Mouse (Mus musculus) embryo, embryonic 11.5 days (tissue): ENCODE data around the gene Crocc.

ENCODE experiments used
- DNase-seq: peaks from one replicate; pipeline ENCODE4 v3.0.0-alpha.2; 2012; ENCODE audit warnings: low read depth, low spot score

The Crocc gene

DNA sequence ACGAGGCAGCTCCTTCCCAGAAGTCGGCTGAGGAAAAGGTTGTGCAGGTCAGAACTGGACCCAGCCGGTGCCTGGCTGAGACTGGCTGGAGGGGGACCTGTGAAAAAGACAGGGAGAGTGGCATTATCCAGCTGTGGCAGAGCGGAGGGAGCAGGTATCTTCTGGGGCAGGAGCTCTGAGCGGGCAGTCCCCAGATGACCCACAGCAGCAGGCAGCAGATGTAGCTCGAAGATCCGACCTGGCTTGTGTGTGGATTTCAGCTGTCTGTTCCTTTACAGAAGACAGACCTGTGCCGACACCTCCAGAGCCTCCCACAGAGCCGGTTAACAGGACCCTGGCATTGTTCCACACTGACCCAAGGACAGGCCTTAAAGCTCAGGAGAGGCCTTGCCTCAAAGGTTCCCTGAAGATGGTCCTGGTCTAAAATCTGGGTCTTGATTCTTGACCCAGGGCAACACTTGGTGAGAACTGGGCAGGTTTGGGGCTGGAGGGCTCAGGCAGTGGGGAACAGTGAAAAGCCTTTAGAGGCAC, 7.2 kb upstream of the Crocc start:
- DNase-seq = no peak

DNA sequence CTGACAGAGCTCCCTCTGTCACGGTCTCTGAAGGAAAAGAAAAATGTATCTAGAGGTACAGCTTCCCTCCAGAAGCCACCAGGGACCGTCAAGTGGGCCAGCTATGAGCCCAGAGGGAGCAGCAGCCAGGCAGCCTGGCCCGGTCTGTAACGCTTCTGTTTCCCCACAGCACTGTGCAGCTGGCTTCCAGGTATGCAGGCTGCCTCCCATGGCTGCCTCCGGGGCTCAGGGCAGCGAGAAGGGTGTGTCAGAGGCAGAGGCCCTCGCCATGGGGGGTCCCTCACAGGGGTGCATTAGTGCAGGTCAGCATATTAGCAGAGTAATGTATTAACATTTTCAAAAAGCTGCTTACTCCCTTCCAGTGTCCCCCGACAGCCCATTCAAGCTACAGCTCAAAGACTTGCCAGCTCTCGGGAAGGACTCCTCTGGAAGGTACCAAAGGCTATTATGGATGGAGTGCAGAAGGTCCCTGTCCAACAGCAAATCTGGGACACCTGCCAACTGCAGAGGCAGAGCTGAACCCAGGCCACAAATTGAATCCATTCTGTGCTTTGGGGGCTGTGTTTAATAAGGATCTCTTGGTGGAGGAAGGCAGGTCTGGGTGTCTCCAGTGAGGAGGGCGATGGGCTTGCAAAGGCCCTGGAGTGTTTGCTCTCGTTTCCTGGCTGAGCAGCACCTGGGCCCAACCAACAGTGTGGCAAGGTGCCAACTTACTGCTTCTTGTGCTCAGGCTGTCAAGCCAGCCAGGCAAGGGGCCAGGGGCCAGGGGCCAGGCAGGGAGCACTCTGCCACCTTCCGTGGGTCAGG, 6.6 kb upstream of the Crocc start:
- DNase-seq = no peak

DNA sequence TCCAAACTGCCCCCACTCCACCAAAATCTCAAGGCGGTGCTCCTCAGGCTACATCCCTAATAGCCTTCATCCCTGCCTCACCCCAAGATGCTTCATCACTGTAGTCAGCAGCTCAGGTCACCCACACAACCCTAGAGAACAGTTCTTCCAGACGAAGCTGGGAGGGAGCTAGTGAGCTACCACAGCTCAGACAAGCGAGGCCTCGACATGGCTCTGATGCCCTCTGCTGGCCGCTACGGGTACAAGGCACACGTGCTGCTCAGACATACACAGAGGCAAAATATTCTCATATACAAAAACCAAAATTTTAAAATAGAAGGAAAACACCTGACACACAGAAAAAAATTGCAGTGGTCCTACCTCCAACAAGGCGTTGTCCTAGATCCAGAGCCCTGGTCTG, 4.8 kb upstream of the Crocc start:
- DNase-seq = peak; percentile 77

DNA sequence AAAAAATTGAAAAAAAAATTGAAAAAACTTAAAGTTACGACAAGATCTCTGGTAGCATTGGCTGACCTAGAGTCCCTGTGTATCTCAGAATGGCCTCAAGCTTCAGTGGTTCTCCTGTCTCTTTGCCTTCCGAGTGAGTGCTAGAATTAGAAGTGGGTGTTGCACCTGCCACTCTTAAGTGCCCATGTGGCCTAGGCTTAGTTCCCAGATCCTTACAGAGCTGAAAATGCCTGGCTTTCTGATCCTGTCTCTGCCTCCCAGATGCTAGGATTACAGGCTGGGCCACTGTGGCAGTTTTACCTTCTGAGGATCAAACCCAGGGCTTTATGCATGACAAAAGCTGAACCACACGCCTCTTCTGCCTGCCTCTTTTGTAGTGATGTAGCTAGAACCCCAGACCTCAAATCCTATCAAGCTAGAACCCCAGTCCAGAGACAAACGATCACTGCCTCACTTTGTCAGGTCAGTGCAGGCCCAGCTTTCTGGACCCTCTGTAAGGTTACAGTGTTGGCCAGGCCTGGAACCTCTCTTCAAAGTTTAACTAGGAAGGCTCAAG, 3.8 kb upstream of the Crocc start:
- no peak for DNase-seq

DNA sequence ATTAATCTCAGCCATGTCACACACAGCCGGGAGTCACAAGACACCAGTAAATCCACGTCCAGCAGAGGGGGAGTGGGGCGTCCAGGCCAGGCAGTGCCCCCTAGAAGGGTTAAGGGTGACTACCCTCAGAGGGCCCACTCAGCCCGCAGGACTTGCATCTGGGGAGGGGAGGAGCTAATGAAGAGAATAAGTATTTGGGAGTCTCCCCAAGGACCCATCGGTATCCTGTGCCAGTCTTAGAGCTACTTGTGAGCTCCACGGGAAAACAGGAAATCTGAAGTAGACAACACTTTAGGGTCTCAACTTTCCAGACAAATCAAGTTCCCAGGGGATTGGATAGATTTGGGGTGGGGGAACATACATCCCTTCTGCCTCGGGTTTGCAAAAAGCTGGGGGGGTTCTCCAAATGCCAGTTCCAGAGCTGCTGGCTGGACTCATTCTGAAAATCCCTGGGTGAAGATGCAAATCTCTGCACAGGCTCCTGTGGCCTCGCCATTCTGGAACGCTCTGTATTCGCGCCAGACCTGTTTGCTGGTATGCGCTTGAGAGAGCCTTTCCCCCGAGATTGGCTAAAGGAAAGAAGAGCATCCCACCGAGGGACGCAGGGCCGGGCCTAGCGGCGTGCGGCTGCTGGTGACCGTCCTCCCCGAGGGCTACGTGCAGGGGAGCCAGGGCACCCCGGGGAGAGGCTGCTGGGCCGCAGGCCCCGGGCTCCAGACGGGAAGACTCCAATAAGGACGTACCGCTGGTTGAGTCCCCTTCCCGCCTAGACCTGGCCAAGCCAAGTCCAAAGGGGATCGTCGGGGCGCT, 529 bp downstream of the Crocc start:
- no peak for DNase-seq

DNA sequence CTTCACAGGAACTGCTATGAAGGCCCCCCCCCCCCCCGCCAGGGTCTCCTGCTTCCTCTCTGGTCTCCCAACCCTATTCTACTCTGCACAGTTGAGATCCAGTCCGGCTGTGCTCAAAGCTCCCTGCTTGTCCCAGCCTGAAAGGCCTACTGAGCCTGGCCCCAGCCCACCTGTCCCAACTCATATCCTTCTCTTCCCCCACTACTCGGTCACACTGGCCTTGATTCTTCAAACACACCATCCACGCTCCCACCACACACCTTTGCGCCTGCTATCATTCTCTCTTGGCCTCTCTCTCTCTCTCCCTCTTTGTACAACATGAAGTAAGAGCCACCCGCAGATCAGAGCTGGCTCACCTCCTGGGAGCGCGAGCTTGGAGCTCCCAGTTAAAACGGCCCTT, 1.5 kb downstream of the Crocc start:
- DNase-seq = no peak

DNA sequence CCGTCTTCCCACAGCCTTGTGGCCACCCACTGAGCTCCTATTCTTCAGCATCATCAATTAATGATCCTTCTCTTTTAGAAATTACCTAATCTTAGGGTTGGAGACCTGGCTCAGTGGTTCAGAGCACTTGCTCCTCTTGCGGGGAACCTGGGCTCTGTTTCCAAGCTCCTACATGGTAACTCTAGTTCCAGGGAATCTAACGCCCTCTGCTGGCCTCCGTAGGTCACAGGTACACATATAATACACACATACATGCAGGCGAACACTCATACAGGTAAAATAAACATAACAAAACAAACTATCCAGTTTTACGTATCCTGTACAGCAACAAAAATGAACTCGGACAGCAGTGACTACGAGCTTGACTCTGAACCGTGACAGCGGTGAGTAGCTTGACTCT, 3.4 kb downstream of the Crocc start:
- DNase-seq = no peak

DNA sequence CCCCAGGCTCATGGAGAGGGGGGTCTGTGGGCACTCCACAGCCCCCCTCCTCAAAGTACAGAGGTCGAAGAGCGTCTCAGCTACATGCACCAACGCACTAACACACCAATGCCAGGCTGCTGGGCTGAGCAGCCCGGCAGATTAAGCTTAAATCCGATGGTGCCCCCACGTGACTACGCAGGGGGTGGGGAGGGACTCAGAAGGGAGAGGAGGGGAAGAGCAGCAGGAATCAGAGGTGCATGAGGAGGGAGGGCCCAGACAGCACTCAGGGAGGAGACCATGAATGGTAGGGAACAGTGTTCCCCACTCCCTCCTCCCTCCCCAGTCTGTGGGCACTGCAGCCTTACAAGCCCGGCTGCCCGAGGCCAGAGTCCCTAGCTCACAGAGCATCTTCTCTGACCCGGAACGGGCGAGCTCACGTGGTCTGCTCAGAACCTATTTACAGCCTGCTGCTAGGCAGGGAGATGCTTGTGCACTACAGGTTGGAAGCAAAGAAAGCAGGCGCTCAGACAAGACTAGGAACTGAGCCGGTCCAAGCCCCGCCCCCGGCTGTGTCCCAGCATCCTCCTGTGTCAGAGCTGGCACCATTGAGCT, 6.7 kb downstream of the Crocc start:
- DNase-seq = no peak

DNA sequence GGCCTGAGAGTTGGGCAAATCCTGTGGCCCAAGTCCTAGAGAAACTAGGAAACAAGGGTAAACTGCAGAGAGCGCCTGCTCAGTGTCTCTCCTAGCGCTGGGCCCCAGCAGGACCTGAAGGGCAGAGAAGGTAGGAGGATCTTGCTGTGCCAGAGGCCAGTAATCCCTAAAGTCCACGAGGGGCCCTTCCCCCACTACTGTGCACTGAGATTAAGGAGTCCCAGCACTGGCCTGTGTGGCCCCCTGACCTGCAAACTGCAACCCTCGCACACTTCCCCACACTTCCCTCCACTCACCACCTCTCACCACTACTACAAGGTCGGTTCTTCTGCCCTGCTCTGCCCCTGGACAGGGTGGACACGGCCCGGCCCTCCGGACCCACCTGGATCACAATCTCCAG, 7.2 kb downstream of the Crocc start:
- DNase-seq = no peak

DNA sequence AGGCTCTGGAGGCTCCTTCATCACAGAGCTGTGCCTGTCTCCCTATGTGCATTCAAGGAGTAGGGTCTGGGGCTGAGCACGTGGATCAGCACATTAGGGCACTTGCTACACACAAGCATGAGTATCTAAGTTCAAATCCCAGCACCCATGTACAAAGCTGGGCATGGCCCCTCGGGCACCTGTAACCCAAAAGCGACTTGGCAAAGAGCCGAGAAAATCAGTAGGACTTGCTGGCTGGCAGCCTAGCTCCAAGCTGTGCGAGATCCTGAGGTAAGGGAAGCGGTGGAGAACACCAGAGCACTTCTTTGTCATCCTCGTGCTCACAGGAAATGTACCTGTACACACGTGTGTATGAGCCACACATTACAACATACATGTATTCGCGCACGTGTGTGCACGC, 7.9 kb downstream of the Crocc start:
- DNase-seq = no peak

DNA sequence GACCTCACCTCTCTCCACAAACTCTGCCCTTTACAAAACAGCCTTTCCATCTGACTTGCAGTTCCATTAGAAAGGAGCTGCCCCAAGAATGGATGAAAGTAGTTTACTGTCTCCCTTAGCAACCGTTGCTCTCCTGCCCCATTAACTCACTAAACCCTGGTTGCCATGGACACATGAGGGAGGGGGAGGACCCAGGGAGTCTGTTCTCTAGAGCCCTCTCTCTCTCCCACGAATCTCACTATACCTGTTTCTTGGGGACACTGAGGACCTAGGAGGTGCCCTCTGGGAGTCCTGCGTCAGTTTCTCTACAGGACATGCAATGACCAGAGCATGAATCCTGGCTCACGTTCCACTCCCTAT, 10.9 kb downstream of the Crocc start:
- DNase-seq = no peak

DNA sequence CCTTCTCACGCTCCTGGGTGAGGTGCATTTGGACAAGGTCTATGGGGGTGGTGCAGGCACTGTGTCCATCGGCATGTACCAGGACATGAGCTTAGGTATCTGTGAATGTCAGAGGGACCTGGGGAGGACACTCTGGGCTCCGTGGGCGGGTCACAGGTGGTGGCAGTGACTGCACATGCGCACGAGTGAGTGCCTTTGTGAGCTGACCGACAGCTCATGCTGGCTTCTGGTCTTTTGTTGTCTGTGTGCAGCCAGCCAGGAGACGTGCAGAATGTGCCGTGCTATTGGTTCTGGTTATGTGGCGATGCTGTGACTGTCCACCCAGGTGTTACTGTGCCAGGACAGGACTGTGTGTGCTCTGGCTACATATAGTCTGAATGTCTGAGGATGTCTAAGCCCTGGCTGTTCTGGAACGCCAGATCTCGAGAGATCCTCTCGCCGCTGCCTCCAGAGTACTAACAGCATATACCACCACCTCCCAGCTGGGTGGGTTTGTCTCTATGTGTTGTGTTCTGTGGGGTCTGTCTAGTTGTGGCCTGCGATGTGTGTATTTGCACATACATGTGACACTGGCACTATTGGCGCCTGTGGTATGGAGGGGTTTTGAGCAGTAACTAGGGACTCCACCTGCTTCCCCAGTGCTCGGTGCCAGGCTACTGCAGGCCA, 11.4 kb downstream of the Crocc start:
- no peak for DNase-seq

DNA sequence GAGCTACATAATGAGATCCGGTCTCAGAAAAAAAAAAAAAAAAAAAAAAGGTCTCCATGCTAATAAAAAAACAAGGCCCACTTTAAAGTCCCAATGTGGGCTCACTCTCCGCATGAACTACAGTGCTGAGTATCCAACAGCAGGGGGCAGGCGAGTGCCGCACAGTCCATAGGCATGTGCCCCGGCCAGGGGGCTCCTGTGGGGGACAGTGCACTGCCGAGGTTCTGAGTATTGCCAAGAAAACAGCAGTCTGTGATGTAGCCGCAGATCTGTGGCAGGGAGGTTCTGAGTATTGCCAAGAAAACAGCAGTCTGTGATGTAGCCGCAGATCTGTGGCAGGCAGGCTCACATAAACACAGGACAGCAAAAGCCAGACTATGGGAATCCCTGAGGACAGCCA, 15.5 kb downstream of the Crocc start:
- DNase-seq = peak; percentile 51

DNA sequence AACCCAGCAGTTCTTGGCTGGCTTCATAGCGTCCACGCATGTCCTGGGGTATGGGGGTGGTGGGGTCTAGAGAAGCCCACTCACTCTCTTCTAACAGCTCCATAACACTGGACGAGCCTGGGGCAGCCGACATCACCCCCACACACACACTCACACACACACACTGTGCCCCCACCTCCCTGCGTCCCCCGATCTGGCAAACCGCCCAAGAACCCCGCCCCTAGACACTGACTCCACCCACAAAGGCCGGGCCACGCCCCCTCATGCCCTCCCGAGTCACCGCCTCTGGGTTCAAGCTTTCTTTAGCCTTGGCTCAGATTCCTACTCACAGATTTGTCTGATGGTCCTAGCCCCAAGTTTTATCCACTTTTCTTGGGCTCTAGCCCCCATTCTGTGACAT, 19.2 kb downstream of the Crocc start:
- DNase-seq = no peak

DNA sequence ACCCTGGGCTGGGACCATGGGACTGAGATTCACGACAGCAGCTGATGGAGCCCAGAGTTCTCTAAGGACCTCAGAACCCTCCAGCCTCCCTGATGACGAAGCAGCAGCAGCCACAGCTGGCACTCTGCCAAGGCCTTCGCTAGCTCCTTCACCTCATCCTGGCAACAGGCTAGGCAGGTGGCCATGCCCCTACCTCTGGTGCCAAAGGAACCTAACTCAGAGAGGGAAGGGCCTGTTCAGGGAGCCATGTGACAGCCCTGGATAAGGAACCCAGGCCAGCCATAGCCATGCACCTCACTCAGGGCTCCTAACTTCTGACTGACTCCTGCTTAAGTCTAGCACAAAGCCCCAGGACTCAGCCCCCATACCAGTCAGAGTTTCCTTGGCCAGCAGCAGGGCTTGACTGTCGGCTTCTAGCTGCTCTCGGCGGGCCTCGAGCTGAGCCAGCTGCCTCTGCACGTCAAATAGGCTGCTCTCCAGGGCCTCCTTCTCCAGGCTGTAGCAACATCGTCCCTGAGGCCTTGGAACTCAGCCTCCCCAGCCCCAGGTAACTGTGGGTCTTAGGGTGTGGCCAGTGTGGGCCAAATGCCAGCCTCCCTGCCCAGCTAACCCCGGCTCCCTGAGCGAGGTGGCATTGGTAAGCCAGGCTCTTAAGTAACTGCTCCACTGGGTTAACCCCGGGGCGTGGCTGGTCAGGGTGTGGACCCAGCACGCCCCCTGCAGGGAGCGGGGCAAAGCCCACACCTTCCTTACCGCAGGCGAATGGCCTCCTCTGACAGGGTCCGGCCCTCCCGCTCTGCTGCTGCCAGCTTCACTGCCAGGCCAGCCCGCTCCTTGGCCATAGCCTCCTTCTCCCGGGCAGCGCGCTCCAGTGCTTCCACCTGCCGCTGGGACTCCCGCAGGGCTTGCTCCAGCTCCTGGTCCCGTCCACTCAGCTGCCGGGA, 26.5 kb downstream of the Crocc start:
- no peak for DNase-seq

DNA sequence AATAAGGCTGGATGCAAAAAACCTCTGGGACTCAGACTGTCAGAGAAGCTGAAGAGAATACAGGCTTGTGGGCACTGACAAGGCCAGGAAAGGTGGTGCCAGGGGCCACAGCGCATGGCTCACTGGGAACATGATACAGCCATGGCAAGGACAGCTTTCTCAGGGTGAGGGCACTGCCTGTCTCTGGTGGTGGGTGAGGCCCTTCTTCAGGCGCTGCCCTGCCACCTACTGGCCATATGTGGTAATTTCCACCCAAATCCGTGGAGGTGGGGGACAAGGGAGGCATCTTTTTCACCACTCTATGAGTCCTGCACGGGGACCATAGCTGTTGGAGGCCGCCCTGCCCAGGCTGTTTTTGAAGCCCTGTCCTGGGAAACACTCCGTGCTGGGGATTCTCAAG, 28.6 kb downstream of the Crocc start:
- DNase-seq = no peak

DNA sequence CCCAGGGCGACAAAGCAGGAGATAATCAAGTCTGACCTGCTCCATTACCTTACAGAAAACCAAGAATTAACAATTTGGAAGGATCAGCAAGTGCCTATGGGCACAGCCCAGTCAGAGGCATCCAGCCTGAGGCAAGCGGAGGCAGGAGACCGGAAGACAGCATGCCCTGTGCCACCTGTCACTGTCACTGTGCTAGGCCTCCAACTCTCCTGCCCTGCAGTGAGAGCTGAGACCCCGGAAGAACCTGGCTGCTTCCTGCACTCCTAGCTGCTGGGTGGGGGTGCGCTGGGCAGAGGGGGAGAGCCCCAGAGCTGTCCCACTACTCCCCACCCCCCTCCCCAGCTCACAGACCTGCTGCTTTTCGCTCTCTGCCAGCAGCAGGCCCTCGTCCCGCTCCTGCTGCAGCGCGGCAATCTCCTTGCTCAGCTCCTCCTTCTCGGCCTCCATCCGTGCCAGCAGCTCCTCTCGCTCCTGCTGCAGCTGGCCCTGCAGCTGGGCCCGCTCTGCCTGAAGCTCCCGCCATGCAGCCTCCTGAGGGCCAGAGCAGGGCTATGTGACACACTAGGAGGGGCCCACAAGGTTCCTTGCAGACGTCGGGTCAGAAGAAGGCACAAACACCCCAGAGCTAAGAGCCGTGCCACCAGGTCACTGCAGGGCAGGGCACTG, 29.7 kb downstream of the Crocc start:
- DNase-seq = no peak

DNA sequence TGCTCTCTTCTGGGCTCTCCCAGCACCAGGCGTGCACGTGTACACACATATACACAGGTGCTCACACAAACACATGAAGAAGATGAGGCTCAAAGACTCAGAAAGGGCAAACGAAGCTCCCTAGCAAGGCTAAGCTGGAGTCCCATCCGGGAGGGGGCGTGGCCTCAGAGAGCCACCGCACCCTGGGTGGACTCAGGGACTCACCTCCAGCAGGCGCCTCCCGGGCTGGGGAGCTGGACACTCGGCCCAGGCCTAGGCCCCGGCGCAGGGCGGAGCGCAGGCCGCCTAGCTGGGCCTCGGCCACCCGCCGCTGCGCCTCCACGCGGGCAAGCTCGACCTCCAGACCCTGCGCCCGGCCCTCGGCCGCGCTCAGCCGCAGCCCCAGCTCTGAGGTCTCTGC, 35.4 kb downstream of the Crocc start:
- DNase-seq = no peak

DNA sequence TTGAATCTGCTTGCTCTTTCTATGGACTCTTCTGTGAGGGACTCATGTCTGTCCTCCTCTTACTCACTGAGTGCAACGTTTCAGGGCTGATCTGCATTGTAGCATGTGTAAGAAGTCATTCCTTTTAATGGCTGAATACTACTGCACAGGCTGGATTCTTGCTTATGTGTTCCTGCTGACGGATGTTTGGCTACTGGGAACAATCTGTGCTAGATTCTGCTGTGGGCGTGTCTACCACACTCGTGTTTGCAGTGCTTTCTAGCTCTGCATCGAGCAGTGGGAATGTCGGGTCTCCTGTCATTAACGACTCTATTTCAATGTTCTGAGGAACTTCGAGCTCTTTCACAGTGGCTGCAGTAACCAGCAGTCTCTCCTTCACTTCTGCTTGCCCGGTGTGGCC, 36.3 kb downstream of the Crocc start:
- no peak for DNase-seq

DNA sequence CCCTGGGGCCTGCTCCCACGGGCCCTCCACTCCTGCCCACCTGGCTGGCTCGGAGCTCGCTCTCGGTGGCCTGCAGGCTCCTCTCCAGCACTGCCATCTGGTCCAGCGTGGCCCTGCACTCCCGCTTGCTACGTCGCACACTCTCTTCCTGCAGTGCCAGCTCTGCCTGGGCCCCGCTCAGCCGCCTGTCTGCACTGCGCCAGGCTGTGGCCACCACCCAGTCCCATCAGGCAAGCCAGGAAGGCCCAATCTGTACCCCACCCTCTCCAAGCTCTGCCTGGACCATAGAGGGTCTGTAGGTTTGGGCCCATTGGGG, 38.8 kb downstream of the Crocc start:
- no peak for DNase-seq
